Mouse (Mus musculus): ENCODE measurements at regions not wholly inside any gene's neighbourhood (a gene's known extent, or its start where the extent isn't known, plus 50 kb on each side); places are given as distances from the start of the nearest gene placed in this dataset.

DNA sequence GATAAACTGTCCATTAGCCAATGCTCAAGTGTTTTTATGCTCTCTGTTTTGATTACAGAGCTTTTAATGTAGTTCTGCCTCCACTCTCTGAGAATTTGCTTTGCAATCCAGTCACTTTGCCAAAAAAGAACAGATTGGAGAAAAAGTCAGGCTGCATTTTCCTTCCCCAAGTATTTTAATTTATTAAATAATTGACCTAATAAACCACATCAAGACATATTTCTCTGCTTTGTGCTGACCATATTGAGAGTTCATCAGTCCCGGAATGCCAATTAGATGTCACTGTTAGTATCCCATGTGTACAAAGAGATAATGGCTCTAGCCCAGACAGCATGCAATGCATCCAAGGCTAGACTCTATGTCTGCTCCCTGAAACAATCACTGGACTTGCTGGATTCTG lies 154.8 kb upstream of the Ptbp2 start:
- TF ChIP-seq CTCF (IDR thresholded peaks at IDR 0.05; ENCODE audit: control insufficient read depth, insufficient read depth, insufficient read length): no peak
- no peak for TF ChIP-seq USF1 (IDR thresholded peaks at IDR 0.05; ENCODE audit: low read depth)
- no peak for TF ChIP-seq MAX (IDR thresholded peaks at IDR 0.05)
- TF ChIP-seq CEBPB (IDR thresholded peaks at IDR 0.05; ENCODE audit: low read depth): no peak
- no peak for TF ChIP-seq FOSL1 (IDR thresholded peaks at IDR 0.05; ENCODE audit: insufficient read depth, low read length, poor library complexity, severe bottlenecking)
- TF ChIP-seq MYOG (IDR thresholded peaks at IDR 0.05; ENCODE audit: control insufficient read depth, extremely low read depth, insufficient read length): no peak
- TF ChIP-seq MYOD1 (IDR thresholded peaks at IDR 0.05; ENCODE audit: control insufficient read depth, insufficient read length, low read depth): no peak

Measured in C2C12 (cell line).